Mouse (Mus musculus): ENCODE measurements at regions not wholly inside any gene's neighbourhood (a gene's known extent, or its start where the extent isn't known, plus 50 kb on each side); places are given as distances from the start of the nearest gene placed in this dataset.

GRCm38 (mm10) chr11:35023813-35024212 is 97.2 kb upstream of the Slit3 start:
- Histone ChIP-seq H3K4me3 (ENCODE audit: low read depth, low read length) (no peak overlapping the region), H3K4me2 (ENCODE audit: low read length) (no peak overlapping the region), H3K27ac (ENCODE audit: low read depth) (no peak overlapping the region), H3K9me3 (ENCODE audit: control insufficient read depth, low read length) (no peaks in the 10 kb centered on the region), H3K4me1 (replicated peaks; ENCODE audit: control insufficient read depth, insufficient read depth, low read length) (peaks cover under 1% of the 10 kb centered on the region; the same call in 1 of the 2 replicates), H3K36me3 (ENCODE audit: control insufficient read depth, insufficient read depth, low read length) (no peaks in the 10 kb centered on the region), H3K9ac (ENCODE audit: low read length) (no peak overlapping the region), H3K27me3 (replicated peaks; ENCODE audit: control insufficient read depth, insufficient read depth, low read length) (no peaks in the 10 kb centered on the region)
- 80% methylated on average over 4 of the region's 4 CpGs for WGBS
- ATAC-seq (replicated peaks; ENCODE audit: low FRiP score, low TSS enrichment, low read depth) (no peak), DNase-seq (ENCODE audit: low spot score) (no peak)

- no peaks in the 10 kb centered on the region for H3K27me3 ChIP-seq (replicated peaks; ENCODE audit: control insufficient read depth, insufficient read depth, low read length)
- DNase-seq (ENCODE audit: low spot score) (no peak), ATAC-seq (replicated peaks; ENCODE audit: low FRiP score, low TSS enrichment, low read depth) (no peak)
- no peak overlapping the region for H3K4me2 ChIP-seq (ENCODE audit: low read length)
- no peak overlapping the region for H3K27ac ChIP-seq (ENCODE audit: low read depth)
- no peak overlapping the region for H3K4me3 ChIP-seq (ENCODE audit: low read depth, low read length)
- no peaks in the 10 kb centered on the region for H3K9me3 ChIP-seq (ENCODE audit: control insufficient read depth, low read length)
- WGBS: 69% methylated on average over 3 of the region's 3 CpGs
- H3K36me3 ChIP-seq (ENCODE audit: control insufficient read depth, insufficient read depth, low read length): no peaks in the 10 kb centered on the region
- H3K4me1 ChIP-seq (replicated peaks; ENCODE audit: control insufficient read depth, insufficient read depth, low read length): peaks cover 2% of the 10 kb centered on the region; the same call in 1 of the 2 replicates
- no peak overlapping the region for H3K9ac ChIP-seq (ENCODE audit: low read length)
Measured at GRCm38 (mm10) chr11:35021990-35022625, 98.9 kb upstream of the Slit3 start.

- Histone ChIP-seq H3K4me1 (replicated peaks; ENCODE audit: control insufficient read depth, insufficient read depth, low read length) (peaks cover 8% of the 10 kb centered on the region), H3K4me3 (ENCODE audit: low read depth, low read length) (no peak overlapping the region), H3K4me2 (ENCODE audit: low read length) (no peak overlapping the region), H3K27ac (ENCODE audit: low read depth) (no peak overlapping the region), H3K9me3 (ENCODE audit: control insufficient read depth, low read length) (no peaks in the 10 kb centered on the region), H3K36me3 (ENCODE audit: control insufficient read depth, insufficient read depth, low read length) (no peaks in the 10 kb centered on the region), H3K27me3 (replicated peaks; ENCODE audit: control insufficient read depth, insufficient read depth, low read length) (no peaks in the 10 kb centered on the region), H3K9ac (ENCODE audit: low read length) (no peak overlapping the region)
- ATAC-seq (replicated peaks; ENCODE audit: low FRiP score, low TSS enrichment, low read depth) (no peak), DNase-seq (ENCODE audit: low spot score) (no peak)
- 26% methylated on average over 3 of the region's 3 CpGs for WGBS
Measured at GRCm38 (mm10) chr11:35016998-35017397, 104.0 kb upstream of the Slit3 start.

- Histone ChIP-seq H3K9ac (ENCODE audit: low read length) (no peak overlapping the region), H3K4me3 (ENCODE audit: low read depth, low read length) (no peak overlapping the region), H3K36me3 (ENCODE audit: control insufficient read depth, insufficient read depth, low read length) (no peaks in the 10 kb centered on the region), H3K9me3 (ENCODE audit: control insufficient read depth, low read length) (no peaks in the 10 kb centered on the region), H3K27ac (ENCODE audit: low read depth) (peak overlapping the region; percentile 80), H3K27me3 (replicated peaks; ENCODE audit: control insufficient read depth, insufficient read depth, low read length) (no peaks in the 10 kb centered on the region), H3K4me1 (replicated peaks; ENCODE audit: control insufficient read depth, insufficient read depth, low read length) (peaks cover 21% of the 10 kb centered on the region), H3K4me2 (ENCODE audit: low read length) (peak overlapping the region; percentile 30; the same call in 1 of the 2 replicates)
- peak; percentile 36; the same call in 1 of the 2 replicates for ATAC-seq (replicated peaks; ENCODE audit: low FRiP score, low TSS enrichment, low read depth)
- peak; percentile 70 for DNase-seq (ENCODE audit: low spot score)
- 21% methylated on average over 24 of the region's 24 CpGs for WGBS
Measured at GRCm38 (mm10) chr11:35011521-35012476, 109.2 kb upstream of the Slit3 start.

GRCm38 (mm10) chr11:35006773-35007567 is 114.1 kb upstream of the Slit3 start:
- WGBS: 23% methylated on average over 20 of the region's 20 CpGs
- Histone ChIP-seq H3K9me3 (ENCODE audit: control insufficient read depth, low read length) (no peaks in the 10 kb centered on the region), H3K4me1 (replicated peaks; ENCODE audit: control insufficient read depth, insufficient read depth, low read length) (peaks cover 18% of the 10 kb centered on the region), H3K36me3 (ENCODE audit: control insufficient read depth, insufficient read depth, low read length) (no peaks in the 10 kb centered on the region), H3K27ac (ENCODE audit: low read depth) (no peak overlapping the region), H3K4me2 (ENCODE audit: low read length) (peak overlapping the region; percentile 29), H3K9ac (ENCODE audit: low read length) (no peak overlapping the region), H3K4me3 (ENCODE audit: low read depth, low read length) (no peak overlapping the region), H3K27me3 (replicated peaks; ENCODE audit: control insufficient read depth, insufficient read depth, low read length) (no peaks in the 10 kb centered on the region)
- DNase-seq (ENCODE audit: low spot score) (peak; percentile 64), ATAC-seq (replicated peaks; ENCODE audit: low FRiP score, low TSS enrichment, low read depth) (no peak)

- H3K4me1 ChIP-seq (replicated peaks; ENCODE audit: control insufficient read depth, insufficient read depth, low read length): peaks cover 10% of the 10 kb centered on the region
- no peaks in the 10 kb centered on the region for H3K27me3 ChIP-seq (replicated peaks; ENCODE audit: control insufficient read depth, insufficient read depth, low read length)
- 79% methylated on average over 3 of the region's 3 CpGs for WGBS
- DNase-seq (ENCODE audit: low spot score): no peak
- no peaks in the 10 kb centered on the region for H3K9me3 ChIP-seq (ENCODE audit: control insufficient read depth, low read length)
- H3K4me2 ChIP-seq (ENCODE audit: low read length): no peak overlapping the region
- H3K27ac ChIP-seq (ENCODE audit: low read depth): no peak overlapping the region
- ATAC-seq (replicated peaks; ENCODE audit: low FRiP score, low TSS enrichment, low read depth): no peak
- no peak overlapping the region for H3K9ac ChIP-seq (ENCODE audit: low read length)
- no peaks in the 10 kb centered on the region for H3K36me3 ChIP-seq (ENCODE audit: control insufficient read depth, insufficient read depth, low read length)
- H3K4me3 ChIP-seq (ENCODE audit: low read depth, low read length): no peak overlapping the region
Measured at GRCm38 (mm10) chr11:35005143-35005542, 115.9 kb upstream of the Slit3 start.

- H3K27me3 ChIP-seq (replicated peaks; ENCODE audit: control insufficient read depth, insufficient read depth, low read length): no peaks in the 10 kb centered on the region
- H3K36me3 ChIP-seq (ENCODE audit: control insufficient read depth, insufficient read depth, low read length): no peaks in the 10 kb centered on the region
- peaks cover 10% of the 10 kb centered on the region for H3K4me1 ChIP-seq (replicated peaks; ENCODE audit: control insufficient read depth, insufficient read depth, low read length)
- ATAC-seq (replicated peaks; ENCODE audit: low FRiP score, low TSS enrichment, low read depth): no peak
- H3K27ac ChIP-seq (ENCODE audit: low read depth): no peak overlapping the region
- 54% methylated on average over 1 of the region's 1 CpGs for WGBS
- no peak overlapping the region for H3K9ac ChIP-seq (ENCODE audit: low read length)
- no peak for DNase-seq (ENCODE audit: low spot score)
- H3K4me3 ChIP-seq (ENCODE audit: low read depth, low read length): no peak overlapping the region
- H3K9me3 ChIP-seq (ENCODE audit: control insufficient read depth, low read length): no peaks in the 10 kb centered on the region
- H3K4me2 ChIP-seq (ENCODE audit: low read length): no peak overlapping the region
Measured at GRCm38 (mm10) chr11:35004431-35004830, 116.6 kb upstream of the Slit3 start.

GRCm38 (mm10) chr11:35003956-35004355 is 117.1 kb upstream of the Slit3 start:
- Histone ChIP-seq H3K4me2 (ENCODE audit: low read length) (no peak overlapping the region), H3K27me3 (replicated peaks; ENCODE audit: control insufficient read depth, insufficient read depth, low read length) (no peaks in the 10 kb centered on the region), H3K27ac (ENCODE audit: low read depth) (no peak overlapping the region), H3K9ac (ENCODE audit: low read length) (no peak overlapping the region), H3K36me3 (ENCODE audit: control insufficient read depth, insufficient read depth, low read length) (no peaks in the 10 kb centered on the region), H3K4me3 (ENCODE audit: low read depth, low read length) (no peak overlapping the region), H3K4me1 (replicated peaks; ENCODE audit: control insufficient read depth, insufficient read depth, low read length) (peaks cover 10% of the 10 kb centered on the region), H3K9me3 (ENCODE audit: control insufficient read depth, low read length) (no peaks in the 10 kb centered on the region)
- WGBS: 28% methylated on average over 3 of the region's 3 CpGs
- ATAC-seq (replicated peaks; ENCODE audit: low FRiP score, low TSS enrichment, low read depth): no peak
- DNase-seq (ENCODE audit: low spot score): no peak
